Mouse (Mus musculus): Measurements from ENCODE around the gene Thbs3.

DNA sequence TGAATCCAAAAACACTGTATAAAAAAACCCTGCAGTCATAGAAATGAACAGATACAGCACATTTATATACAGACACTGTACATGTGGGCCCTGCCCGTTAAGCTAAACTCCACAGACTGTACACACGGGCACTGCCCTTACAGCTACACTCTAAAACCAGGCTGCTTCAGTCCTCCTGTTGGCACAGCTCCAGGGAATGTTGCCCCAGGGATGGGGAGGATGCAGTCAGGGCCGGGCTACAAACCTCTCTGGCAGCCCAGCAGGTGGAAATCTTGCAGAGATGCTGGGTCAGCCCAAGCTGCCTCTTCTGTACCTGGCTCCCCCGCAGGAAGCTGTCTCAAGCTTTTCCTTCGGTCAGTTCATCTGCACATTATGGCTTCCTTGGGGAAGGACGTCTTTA is 56.8 kb downstream of the Thbs3 start:
- TF ChIP-seq CTCF (conservative IDR thresholded peaks at IDR 0.05 in 1 of 2, IDR thresholded peaks at IDR 0.05 in 1 of 2; ENCODE audit: low read depth in 2 of 2, low read length in 2 of 2) (no peak), CHD2 (IDR thresholded peaks at IDR 0.05; ENCODE audit: low read length) (no peak), RCOR1 (conservative IDR thresholded peaks at IDR 0.05; ENCODE audit: low read depth, low read length) (no peak), MAZ (IDR thresholded peaks at IDR 0.05; ENCODE audit: low read depth, low read length) (no peak), POLR2AphosphoS2 (IDR thresholded peaks at IDR 0.05; ENCODE audit: low read depth, low read length) (no peak), SIN3A (IDR thresholded peaks at IDR 0.05; ENCODE audit: low read length) (no peak), ZC3H11A (IDR thresholded peaks at IDR 0.05; ENCODE audit: low read depth, low read length) (no peak), EP300 (IDR thresholded peaks at IDR 0.05; ENCODE audit: low read length) (no peak), POLR2A (IDR thresholded peaks at IDR 0.05; ENCODE audit: low read depth, low read length) (no peak), ZMIZ1 (IDR thresholded peaks at IDR 0.05; ENCODE audit: low read depth, low read length) (no peak), JUND (conservative IDR thresholded peaks at IDR 0.05; ENCODE audit: low read depth, low read length) (no peak), USF1 (IDR thresholded peaks at IDR 0.05; ENCODE audit: low read depth, low read length) (no peak), UBTF (IDR thresholded peaks at IDR 0.05; ENCODE audit: low read depth, low read length) (no peak), NRF1 (IDR thresholded peaks at IDR 0.05; ENCODE audit: low read depth, low read length) (no peak)

Data from CH12.LX (cell line).